Mouse (Mus musculus) gonadal fat pad, adult 2 months (tissue): Measurements from ENCODE around the gene Fam107b. TPM values are rescaled to one million over a fixed set of nuclear protein-coding genes. Genes with fewer than 3 reads are reported as not detected.

Experiments used
- DNase-seq: peaks from one replicate; pipeline ENCODE4 v3.0.0-alpha.2; 2012; ENCODE audit warnings: low read depth
- polyA plus RNA-seq: library from polyadenylated mRNA; depleted of rRNA; stranded (reverse); fragments of >200 nt; gene quantifications from 2 replicates; pipeline ENCODE4 v1.2.3, GENCODE M21; 2012; rRNA removed

The Fam107b gene
- polyA plus RNA-seq, 1 experiment = 8.1 TPM

- DNase-seq = no peak
These were observed 202.8 kb downstream of the Fam107b start for GRCm38 (mm10) chr2:3773089-3773488.

- no peak for DNase-seq
These were observed 205.3 kb downstream of the Fam107b start for GRCm38 (mm10) chr2:3775569-3775968.

GRCm38 (mm10) chr2:3776045-3776444 is 205.8 kb downstream of the Fam107b start:
- DNase-seq = no peak

- DNase-seq = no peak
These were observed 207.4 kb downstream of the Fam107b start for GRCm38 (mm10) chr2:3777696-3778095.

- DNase-seq = peak; percentile 44
These were observed 215.3 kb downstream of the Fam107b start for GRCm38 (mm10) chr2:3785546-3785945.

- no peak for DNase-seq
These were observed 217.6 kb downstream of the Fam107b start for GRCm38 (mm10) chr2:3787752-3788423.

GRCm38 (mm10) chr2:3788424-3788786 is 218.1 kb downstream of the Fam107b start:
- no peak for DNase-seq

GRCm38 (mm10) chr2:3796543-3796942 is 226.3 kb downstream of the Fam107b start:
- DNase-seq = no peak

GRCm38 (mm10) chr2:3799767-3800554 is 229.7 kb downstream of the Fam107b start:
- no peak for DNase-seq

GRCm38 (mm10) chr2:3800555-3800878 is 230.2 kb downstream of the Fam107b start:
- no peak for DNase-seq

GRCm38 (mm10) chr2:3805742-3806141 is 235.5 kb downstream of the Fam107b start:
- no peak for DNase-seq

GRCm38 (mm10) chr2:3810321-3810720 is 240.0 kb downstream of the Fam107b start:
- no peak for DNase-seq

- DNase-seq = no peak
These were observed 245.9 kb downstream of the Fam107b start for GRCm38 (mm10) chr2:3816142-3816609.

- DNase-seq = no peak
These were observed 247.3 kb downstream of the Fam107b start for GRCm38 (mm10) chr2:3817626-3818025.

GRCm38 (mm10) chr2:3822483-3823455 is 252.5 kb downstream of the Fam107b start:
- DNase-seq = no peak

Other genes starting within 250 kb of the Fam107b start
- gene Rpp38, start 237.8 kb upstream of the Fam107b start, polyA plus RNA-seq = 6.2 and 6.5 TPM in 2 replicates
- gene Acbd7, start 234.3 kb upstream of the Fam107b start, polyA plus RNA-seq = 30.9 and 73.5 TPM in 2 replicates
- not detected in 2 replicates for gene Olah, start 173.3 kb upstream of the Fam107b start, polyA plus RNA-seq
- gene Meig1, start 147.8 kb upstream of the Fam107b start, polyA plus RNA-seq = 1.00 and 2.0 TPM in 2 replicates
- gene Dclre1c, start 146.4 kb upstream of the Fam107b start, polyA plus RNA-seq = 4.9 and 6.1 TPM in 2 replicates
- 0.45 and 0.52 TPM in 2 replicates for gene Suv39h2, start 95.5 kb upstream of the Fam107b start, polyA plus RNA-seq
- gene Gm45902, start 57.7 kb upstream of the Fam107b start, polyA plus RNA-seq = 2.0 and 2.1 TPM in 2 replicates
- 29.5 and 38.4 TPM in 2 replicates for gene Hspa14, start 57.7 kb upstream of the Fam107b start, polyA plus RNA-seq
- gene Cdnf, start 57.5 kb upstream of the Fam107b start, polyA plus RNA-seq = 2.4 and 2.6 TPM in 2 replicates